Mouse (Mus musculus): ENCODE measurements around the gene Phldb3. TPM values are rescaled to one million over a fixed set of nuclear protein-coding genes. Genes with fewer than 3 reads are reported as not detected.

Gene Phldb3
- polyA plus RNA-seq, 1 experiment from 2014 or later: not detected

DNA sequence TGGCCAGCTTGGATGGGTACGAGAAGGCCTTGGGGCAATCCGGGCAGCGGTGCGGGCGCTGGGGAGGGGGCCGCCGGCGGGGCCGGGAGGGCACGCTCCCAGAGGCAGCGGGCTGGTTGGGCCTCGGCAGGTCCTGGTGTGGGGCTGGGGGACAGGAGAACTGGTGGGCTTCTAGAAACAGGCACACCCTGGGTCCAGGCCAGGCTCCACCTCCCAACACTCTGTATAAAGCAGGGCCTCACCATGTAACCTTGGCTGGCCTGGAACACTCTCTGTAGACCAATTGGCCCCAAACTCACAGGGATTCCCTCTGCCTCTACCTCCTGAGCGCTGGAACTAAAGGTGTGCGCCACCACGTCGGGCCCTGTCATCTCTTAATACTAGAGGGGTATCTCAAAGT, 24.6 kb upstream of the Phldb3 start:
- DNase-seq (ENCODE audit: low spot score): no peak
- Histone ChIP-seq H3K4me3 (no peak overlapping the region), H3K27ac (no peak overlapping the region), H3K4me1 (peaks cover 10% of the 10 kb centered on the region), H3K36me3 (no peaks in the 10 kb centered on the region), H3K9me3 (no peaks in the 10 kb centered on the region), H3K27me3 (ENCODE audit: insufficient read depth, poor library complexity, severe bottlenecking) (peaks cover 45% of the 10 kb centered on the region)
- 26% methylated on average over 16 of the region's 16 CpGs for WGBS

- Histone ChIP-seq H3K4me3 (peak overlapping the region; percentile 60), H3K27ac (no peak overlapping the region), H3K36me3 (no peaks in the 10 kb centered on the region), H3K4me1 (peaks cover 10% of the 10 kb centered on the region), H3K27me3 (ENCODE audit: insufficient read depth, poor library complexity, severe bottlenecking) (peaks cover 49% of the 10 kb centered on the region), H3K9me3 (no peaks in the 10 kb centered on the region)
- DNase-seq (ENCODE audit: low spot score): no peak
- WGBS: 8% methylated on average over 8 of the region's 8 CpGs
Observed at GRCm38 (mm10) chr7:24586828-24587227, 23.7 kb upstream of the Phldb3 start.

DNA sequence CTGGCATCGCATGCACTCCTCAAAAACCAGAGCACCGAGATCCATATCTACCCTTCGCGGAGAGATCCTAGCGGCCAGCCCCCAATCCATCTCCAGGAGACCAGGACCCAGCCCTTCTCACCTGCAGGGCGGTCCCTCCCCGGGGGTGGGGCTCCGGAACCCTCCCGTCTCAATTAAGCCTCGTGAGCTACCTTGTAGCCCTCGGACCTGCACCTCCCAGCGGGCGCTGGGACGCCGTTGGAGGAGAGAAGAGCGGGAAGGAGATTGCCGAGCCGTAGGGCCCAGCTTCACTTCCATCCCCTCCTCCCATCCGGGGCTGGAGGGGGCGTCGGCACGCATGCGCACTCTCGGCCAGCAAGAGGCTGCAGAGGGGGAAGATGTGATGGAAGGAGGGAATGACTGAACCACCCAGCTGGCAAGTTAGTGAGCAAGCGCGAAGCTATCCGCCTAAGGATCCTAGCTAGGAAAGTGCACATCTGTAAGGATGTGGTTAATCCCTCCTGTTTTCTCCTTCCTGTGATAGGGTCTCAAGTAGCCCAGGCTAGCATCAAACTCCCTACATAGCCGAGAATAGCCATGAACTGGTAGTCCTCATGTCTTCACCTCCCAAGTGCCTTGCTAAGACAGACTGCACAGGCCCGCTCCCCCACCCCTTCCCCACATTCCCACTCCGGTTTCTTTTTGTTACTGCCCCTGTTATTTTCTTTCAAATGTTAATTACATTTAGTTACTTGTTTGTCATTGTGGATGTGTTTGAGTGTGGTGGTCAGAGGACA, 23.0 kb upstream of the Phldb3 start, which contains the start of the genes Ethe1 and Zfp575:
Ethe1 (plus strand) TSS at position 214 of the 776 bp plus-strand sequence.
Zfp575 (minus strand) TSS at position 312 of the 776 bp plus-strand sequence.
- peaks cover 10% of the 10 kb centered on the region for H3K4me1 ChIP-seq

GRCm38 (mm10) chr7:24588336-24588735, 22.2 kb upstream of the Phldb3 start:
- Histone ChIP-seq H3K4me3 (no peak overlapping the region), H3K27me3 (ENCODE audit: insufficient read depth, poor library complexity, severe bottlenecking) (peaks cover 49% of the 10 kb centered on the region), H3K9me3 (no peaks in the 10 kb centered on the region), H3K36me3 (no peaks in the 10 kb centered on the region), H3K27ac (no peak overlapping the region), H3K4me1 (peaks cover 10% of the 10 kb centered on the region)
- DNase-seq (ENCODE audit: low spot score): no peak
- 81% methylated on average over 13 of the region's 13 CpGs for WGBS

More for the DNA sequence above, 23.0 kb upstream of the Phldb3 start, which contains the start of the genes Ethe1 and Zfp575:
- no peaks in the 10 kb centered on the region for H3K36me3 ChIP-seq
- DNase-seq (ENCODE audit: low spot score): peak; percentile 85
- peak within 1 kb of the TSS; percentile 60 for H3K4me3 ChIP-seq
- no peaks in the 10 kb centered on the region for H3K9me3 ChIP-seq
- WGBS: 8% methylated on average over 30 of the region's 30 CpGs
- H3K27me3 ChIP-seq (ENCODE audit: insufficient read depth, poor library complexity, severe bottlenecking): peaks cover 49% of the 10 kb centered on the region
- peak within 1 kb of the TSS; percentile 72; the same call in 1 of the 2 replicates for H3K27ac ChIP-seq

- DNase-seq (ENCODE audit: low spot score): no peak
- Histone ChIP-seq H3K27ac (no peak overlapping the region), H3K36me3 (no peaks in the 10 kb centered on the region), H3K27me3 (ENCODE audit: insufficient read depth, poor library complexity, severe bottlenecking) (peaks cover 42% of the 10 kb centered on the region), H3K9me3 (no peaks in the 10 kb centered on the region), H3K4me3 (no peak overlapping the region), H3K4me1 (peaks cover 22% of the 10 kb centered on the region)
- 59% methylated on average over 5 of the region's 5 CpGs for WGBS
Observed at GRCm38 (mm10) chr7:24591735-24592134, 18.8 kb upstream of the Phldb3 start.

- no peaks in the 10 kb centered on the region for H3K9me3 ChIP-seq
- peaks cover 38% of the 10 kb centered on the region for H3K27me3 ChIP-seq (ENCODE audit: insufficient read depth, poor library complexity, severe bottlenecking)
- WGBS: 67% methylated on average over 4 of the region's 4 CpGs
- H3K36me3 ChIP-seq: no peaks in the 10 kb centered on the region
- DNase-seq (ENCODE audit: low spot score): no peak
- H3K27ac ChIP-seq: no peak overlapping the region
- H3K4me1 ChIP-seq: peaks cover 18% of the 10 kb centered on the region
- no peak overlapping the region for H3K4me3 ChIP-seq
Observed at GRCm38 (mm10) chr7:24592163-24592562, 18.4 kb upstream of the Phldb3 start.

DNA sequence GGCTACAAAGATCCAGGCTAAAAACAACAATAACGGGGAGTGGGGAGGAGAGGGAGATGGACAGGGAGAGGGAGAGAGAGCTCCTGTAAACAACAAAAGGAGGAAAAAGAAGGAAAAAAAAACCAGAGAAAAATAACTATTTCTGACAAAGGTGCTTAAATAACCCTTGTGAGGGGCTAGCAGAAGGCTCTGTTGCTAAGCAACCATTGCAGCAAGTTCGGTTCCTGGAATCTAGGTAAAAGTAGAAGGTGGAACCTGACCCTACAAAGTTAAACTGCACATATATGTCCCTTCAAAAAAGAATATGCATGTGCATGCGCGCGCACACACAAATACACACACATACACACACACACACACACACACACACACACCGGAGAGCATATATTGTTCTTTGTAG, 17.8 kb upstream of the Phldb3 start:
- peaks cover 12% of the 10 kb centered on the region for H3K4me1 ChIP-seq

DNA sequence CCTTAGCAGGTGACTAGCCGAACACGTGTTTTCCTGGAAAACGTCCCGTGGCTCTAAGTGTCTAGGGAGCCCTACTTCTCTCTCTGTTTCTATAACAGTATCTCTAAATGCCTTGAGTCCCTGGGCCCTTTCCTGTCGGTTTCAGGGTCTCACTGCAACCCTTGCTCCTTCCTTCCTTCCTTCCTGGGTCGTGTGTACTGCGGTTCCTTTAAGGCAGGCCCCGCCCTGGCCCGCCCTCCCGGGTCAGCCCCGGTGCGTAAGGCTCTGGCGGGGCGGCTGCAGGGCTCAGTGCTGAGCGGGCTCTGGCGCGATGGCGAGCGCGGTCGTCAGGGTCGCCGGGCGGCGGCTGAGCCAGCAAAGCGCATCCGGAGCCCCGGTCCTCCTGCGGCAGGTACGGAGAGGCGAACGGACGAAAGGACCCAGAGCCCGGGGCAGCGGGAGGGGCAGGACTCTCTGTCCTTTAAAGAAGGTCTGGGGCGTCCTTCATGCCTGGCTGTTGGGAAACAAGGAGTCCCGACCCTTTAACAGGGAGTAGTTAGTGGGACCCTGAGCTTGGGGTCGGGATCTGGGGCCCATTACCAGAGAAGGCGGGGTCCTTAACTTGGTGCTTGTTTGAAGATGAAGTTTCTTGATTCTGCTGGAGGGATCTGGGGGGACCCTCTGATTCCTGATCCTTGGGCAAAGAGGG, 16.8 kb upstream of the Phldb3 start:
- DNase-seq (ENCODE audit: low spot score): peak; percentile 89

More for the DNA sequence above, 17.8 kb upstream of the Phldb3 start:
- no peak for DNase-seq (ENCODE audit: low spot score)
- Histone ChIP-seq H3K36me3 (no peaks in the 10 kb centered on the region), H3K4me3 (no peak overlapping the region), H3K27ac (no peak overlapping the region), H3K9me3 (no peaks in the 10 kb centered on the region), H3K27me3 (ENCODE audit: insufficient read depth, poor library complexity, severe bottlenecking) (peaks cover 32% of the 10 kb centered on the region)
- WGBS: 82% methylated on average over 6 of the region's 6 CpGs

DNA sequence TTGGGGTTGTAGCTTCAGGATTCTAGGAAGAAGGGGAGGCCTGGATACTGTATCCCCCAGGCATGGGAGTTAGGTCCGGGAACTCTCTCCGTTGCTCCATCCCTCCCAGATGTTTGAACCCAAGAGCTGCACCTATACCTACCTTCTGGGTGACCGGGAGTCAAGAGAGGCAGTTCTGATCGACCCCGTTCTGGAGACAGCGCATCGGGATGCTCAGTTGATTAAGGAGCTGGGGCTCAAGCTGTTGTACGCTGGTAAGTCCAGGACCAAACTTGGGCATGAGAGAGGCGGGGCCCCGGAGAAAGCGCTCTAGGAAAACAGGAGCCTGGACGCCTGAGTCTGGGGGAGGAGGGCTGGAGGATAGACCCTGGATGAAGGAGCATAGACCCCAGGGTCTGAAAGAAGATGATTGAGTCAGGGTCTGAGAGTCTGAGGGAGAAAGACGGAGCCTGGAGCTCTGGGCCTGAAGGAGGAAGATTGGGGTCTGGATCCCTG, 16.2 kb upstream of the Phldb3 start:
- peaks cover 11% of the 10 kb centered on the region for H3K4me1 ChIP-seq
- WGBS: 1% methylated on average over 13 of the region's 13 CpGs
- peaks cover 26% of the 10 kb centered on the region for H3K27me3 ChIP-seq (ENCODE audit: insufficient read depth, poor library complexity, severe bottlenecking)
- peak overlapping the region; percentile 71 for H3K4me3 ChIP-seq
- no peak for DNase-seq (ENCODE audit: low spot score)
- no peaks in the 10 kb centered on the region for H3K9me3 ChIP-seq
- H3K36me3 ChIP-seq: no peaks in the 10 kb centered on the region
- H3K27ac ChIP-seq: peak overlapping the region; percentile 85; the same call in 1 of the 2 replicates

More for the DNA sequence above, 16.8 kb upstream of the Phldb3 start:
- Histone ChIP-seq H3K27ac (peak overlapping the region; percentile 85), H3K36me3 (no peaks in the 10 kb centered on the region), H3K9me3 (no peaks in the 10 kb centered on the region), H3K27me3 (ENCODE audit: insufficient read depth, poor library complexity, severe bottlenecking) (peaks cover 26% of the 10 kb centered on the region), H3K4me1 (peaks cover 11% of the 10 kb centered on the region), H3K4me3 (peak overlapping the region; percentile 71)
- 2% methylated on average over 38 of the region's 39 CpGs for WGBS

- Histone ChIP-seq H3K36me3 (no peaks in the 10 kb centered on the region), H3K27ac (no peak overlapping the region), H3K27me3 (ENCODE audit: insufficient read depth, poor library complexity, severe bottlenecking) (peaks cover 26% of the 10 kb centered on the region), H3K9me3 (no peaks in the 10 kb centered on the region), H3K4me1 (peaks cover 11% of the 10 kb centered on the region), H3K4me3 (no peak overlapping the region)
- no peak for DNase-seq (ENCODE audit: low spot score)
- 61% methylated on average over 2 of the region's 2 CpGs for WGBS
Observed at GRCm38 (mm10) chr7:24595464-24595863, 15.1 kb upstream of the Phldb3 start.

GRCm38 (mm10) chr7:24598121-24598520, 12.4 kb upstream of the Phldb3 start:
- H3K36me3 ChIP-seq: no peaks in the 10 kb centered on the region
- peaks cover 11% of the 10 kb centered on the region for H3K4me1 ChIP-seq
- H3K27ac ChIP-seq: no peak overlapping the region
- no peak overlapping the region for H3K4me3 ChIP-seq
- 67% methylated on average over 4 of the region's 4 CpGs for WGBS
- DNase-seq (ENCODE audit: low spot score): no peak
- H3K27me3 ChIP-seq (ENCODE audit: insufficient read depth, poor library complexity, severe bottlenecking): peaks cover 21% of the 10 kb centered on the region
- H3K9me3 ChIP-seq: no peaks in the 10 kb centered on the region

DNA sequence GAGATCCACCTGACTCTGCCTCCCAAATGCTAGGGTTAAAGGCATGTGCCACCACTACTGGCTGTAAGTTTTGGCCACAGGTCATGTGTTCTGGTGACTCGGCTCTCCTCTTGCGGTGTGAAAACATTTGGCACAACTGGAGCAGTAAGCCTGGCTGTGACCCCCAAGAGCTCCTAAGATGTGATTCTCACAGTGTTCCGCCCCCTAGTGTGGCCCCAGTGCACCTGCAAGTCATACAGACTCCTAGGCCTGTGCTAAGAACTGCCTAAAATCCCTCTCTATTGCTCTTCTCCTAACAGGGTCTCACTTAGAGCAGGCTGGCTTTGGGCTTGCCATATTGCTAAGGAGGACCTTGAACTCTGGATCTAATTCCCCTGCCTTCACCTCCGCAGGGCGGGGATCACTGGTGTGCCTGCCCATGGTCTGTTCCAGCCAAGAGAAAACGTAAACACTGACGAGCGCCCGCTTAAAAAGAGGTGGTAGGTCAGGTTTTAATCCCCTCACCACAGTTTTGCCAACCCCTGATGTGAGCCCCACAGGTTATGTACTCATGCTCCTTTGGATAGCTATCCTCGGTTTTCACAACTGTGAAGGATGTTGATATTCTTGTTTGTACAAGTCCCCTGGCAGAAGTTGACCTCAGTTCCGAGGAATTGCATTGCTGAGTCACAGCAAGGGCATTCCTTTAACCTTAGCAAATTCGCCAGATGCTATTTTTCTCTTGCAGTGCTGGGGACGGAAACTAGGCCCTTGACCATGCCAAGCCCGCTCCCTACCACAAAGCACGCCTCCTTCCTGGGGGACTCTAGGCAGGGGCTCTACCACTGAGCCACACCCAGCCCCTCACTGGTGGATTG, 11.1 kb upstream of the Phldb3 start:
- WGBS: 58% methylated on average over 15 of the region's 15 CpGs
- DNase-seq (ENCODE audit: low spot score): no peak
- H3K4me1 ChIP-seq: peaks cover 6% of the 10 kb centered on the region
- peaks cover 17% of the 10 kb centered on the region for H3K27me3 ChIP-seq (ENCODE audit: insufficient read depth, poor library complexity, severe bottlenecking)
- H3K4me3 ChIP-seq: no peak overlapping the region
- H3K9me3 ChIP-seq: no peaks in the 10 kb centered on the region
- 0 out of 2 replicates have a peak, but pooled peaks cover 2% of the 10 kb centered on the region for H3K36me3 ChIP-seq
- H3K27ac ChIP-seq: no peak overlapping the region
